Mouse (Mus musculus): ENCODE data around the gene Dnaja4.

The Dnaja4 gene

GRCm38 (mm10) chr9:54699345-54700173 is 886 bp downstream of the Dnaja4 start:
- no peak for DNase-seq (ENCODE audit: extremely low spot score, low read depth, low spot score)

- DNase-seq (ENCODE audit: extremely low spot score, low read depth, low spot score), result no peak
Measured at GRCm38 (mm10) chr9:54700174-54700475, 1.5 kb downstream of the Dnaja4 start.

GRCm38 (mm10) chr9:54700746-54701145 is 2.1 kb downstream of the Dnaja4 start:
- no peak for DNase-seq (ENCODE audit: extremely low spot score, low read depth, low spot score)

GRCm38 (mm10) chr9:54702581-54702980 is 3.9 kb downstream of the Dnaja4 start:
- DNase-seq (ENCODE audit: extremely low spot score, low read depth, low spot score), result no peak

GRCm38 (mm10) chr9:54704361-54704760 is 5.7 kb downstream of the Dnaja4 start:
- DNase-seq (ENCODE audit: extremely low spot score, low read depth, low spot score), result no peak

DNA sequence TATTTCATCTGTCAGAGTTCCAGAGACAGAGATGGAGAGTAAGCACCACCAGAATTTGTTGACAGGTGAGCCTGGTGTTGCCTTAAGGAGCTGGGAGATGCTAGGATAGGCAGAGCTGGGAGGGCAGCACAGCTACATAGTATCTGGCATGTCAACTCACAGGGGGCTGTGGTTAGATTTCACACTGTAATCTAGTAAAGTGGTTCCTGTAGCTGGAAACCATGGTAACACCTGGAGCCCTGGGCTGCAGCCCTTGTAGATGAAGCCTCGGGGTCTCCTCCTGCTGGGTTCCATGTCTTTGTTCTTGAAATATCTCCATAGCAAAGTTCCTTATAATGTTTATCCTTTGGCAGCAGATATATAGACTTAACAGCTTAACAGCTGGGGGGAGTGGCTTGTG is 6.9 kb downstream of the Dnaja4 start:
- DNase-seq (ENCODE audit: extremely low spot score, low read depth, low spot score), result no peak

DNA sequence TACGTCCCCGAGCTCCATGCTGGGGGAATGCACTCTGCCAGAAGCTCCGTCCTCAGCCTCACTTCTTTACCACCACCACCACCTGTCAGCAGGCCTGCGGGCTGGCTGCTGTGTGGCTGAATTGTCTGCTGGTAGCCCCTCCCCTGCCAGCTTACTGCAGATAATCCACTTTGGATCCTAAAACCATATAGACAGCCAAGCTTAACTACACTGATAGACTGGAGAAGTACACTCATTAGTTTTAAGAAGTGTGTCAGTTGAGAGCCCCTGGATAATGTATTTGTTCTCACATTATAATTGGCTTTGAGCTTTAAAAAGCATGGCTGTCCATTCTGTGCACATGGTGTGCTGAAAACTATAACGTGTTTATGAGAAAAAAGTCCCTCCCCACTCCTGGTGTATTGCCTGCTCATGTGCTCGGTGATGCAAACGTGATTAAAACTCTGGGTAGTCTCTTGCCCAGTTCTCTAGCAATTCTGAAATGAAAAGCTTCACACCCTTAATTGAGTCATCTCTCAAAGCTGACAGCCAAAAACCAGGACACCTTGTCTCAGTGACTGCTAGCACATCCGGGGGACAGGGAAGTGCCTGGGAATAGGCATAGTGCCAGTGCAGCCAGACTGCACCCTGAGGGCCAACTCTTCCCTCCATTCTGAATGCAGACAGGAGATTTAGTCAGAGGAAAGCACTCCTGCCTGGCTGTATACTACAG is 8.8 kb downstream of the Dnaja4 start:
- no peak for DNase-seq (ENCODE audit: extremely low spot score, low read depth, low spot score)

DNA sequence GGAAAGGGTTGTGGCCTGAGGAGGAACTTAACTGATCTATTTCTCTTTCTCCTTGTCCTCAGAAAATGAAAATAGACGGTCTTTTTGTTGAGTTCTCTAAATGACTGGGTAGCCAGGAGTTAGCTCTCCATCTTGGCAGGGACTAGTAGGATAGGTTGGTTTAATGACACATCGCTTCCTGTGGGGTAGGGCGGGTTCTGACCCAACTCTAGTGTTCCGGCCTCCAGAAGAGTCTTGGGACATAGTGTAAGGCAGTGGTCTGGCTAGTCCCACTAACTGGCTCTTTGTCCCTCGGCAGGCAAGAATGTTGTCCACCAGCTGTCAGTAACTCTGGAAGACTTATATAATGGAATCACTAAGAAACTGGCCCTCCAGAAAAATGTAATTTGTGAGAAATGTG is 9.4 kb downstream of the Dnaja4 start:
- DNase-seq (ENCODE audit: extremely low spot score, low read depth, low spot score), result no peak

DNA sequence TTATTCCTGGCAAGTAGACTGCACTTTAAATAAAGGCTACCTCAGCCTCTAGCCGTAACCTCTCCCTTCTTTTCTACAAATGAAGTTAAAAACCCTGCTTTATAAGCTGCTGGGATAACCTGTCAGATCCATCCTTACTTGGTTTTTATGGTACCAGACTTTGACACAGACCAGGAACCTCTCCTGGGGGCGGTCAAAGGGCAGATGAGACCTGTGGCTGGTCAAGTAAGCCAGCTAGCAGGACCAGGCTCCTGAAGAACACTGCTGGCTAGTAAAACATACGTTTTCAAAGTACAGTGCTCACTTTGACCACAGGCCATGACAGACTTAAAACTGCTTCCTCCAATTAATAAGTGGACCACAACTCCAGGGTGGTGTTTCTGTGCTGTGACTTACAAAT is 17.1 kb downstream of the Dnaja4 start:
- DNase-seq (ENCODE audit: extremely low spot score, low read depth, low spot score), result no peak

DNA sequence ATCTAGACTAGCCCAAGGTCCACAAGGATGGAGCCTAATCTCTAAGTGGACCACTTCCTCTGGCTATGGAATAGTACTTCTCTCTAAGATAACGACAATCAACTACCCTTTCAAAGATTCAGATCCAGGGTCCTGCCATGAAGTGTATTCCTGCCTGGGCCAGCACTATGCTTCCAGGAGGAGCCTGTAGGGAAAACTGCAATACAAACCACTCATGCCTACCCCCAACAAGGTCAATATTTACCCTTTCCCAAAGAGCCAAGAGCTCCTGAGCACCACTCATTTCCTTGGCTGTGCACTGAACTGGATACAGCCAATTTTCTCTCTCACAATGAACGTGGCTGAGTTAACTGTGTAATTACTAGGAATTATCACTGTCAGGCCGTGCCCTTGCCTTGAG is 18.9 kb downstream of the Dnaja4 start:
- DNase-seq (ENCODE audit: extremely low spot score, low read depth, low spot score), result no peak

DNA sequence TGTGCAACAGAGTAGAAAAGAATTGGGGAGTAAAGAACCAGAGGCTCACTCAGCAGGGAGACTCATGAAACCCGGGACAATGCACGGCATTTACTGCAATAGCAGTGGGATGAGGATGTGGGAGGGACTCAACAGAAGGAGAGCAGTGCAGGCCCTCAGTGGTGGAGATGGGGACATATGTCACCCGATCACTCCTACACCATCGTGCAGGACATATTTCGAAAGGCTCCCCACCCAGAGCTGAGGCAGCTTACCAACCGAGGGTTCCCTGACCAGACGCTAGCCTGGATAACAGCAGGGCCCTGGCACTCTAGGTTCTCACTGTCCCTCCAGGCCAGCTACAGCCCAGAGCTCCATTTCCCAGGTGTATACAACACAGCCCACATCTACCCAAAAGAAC is 23.5 kb downstream of the Dnaja4 start:
- DNase-seq (ENCODE audit: extremely low spot score, low read depth, low spot score), result no peak

GRCm38 (mm10) chr9:54722596-54722995 is 23.9 kb downstream of the Dnaja4 start:
- no peak for DNase-seq (ENCODE audit: extremely low spot score, low read depth, low spot score)

DNA sequence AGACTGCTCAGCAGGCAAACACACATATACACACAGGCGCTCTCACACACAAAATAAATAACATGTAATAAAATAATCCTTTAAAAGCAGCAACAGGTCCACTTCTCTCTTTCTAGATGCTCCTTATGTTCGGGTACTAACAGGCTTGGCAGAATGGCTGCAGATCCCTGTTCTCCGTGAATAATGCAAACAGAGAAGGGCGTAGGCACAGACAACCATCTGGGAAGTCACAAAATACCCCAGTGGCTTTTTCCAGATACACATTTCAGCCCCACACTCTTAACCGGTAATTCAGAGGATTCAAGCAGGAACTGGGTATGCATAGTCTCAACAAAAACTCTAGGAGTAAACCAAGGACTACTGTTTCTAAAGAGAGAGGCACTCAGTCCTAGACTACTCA is 27.6 kb downstream of the Dnaja4 start:
- no peak for DNase-seq (ENCODE audit: extremely low spot score, low read depth, low spot score)

GRCm38 (mm10) chr9:54732122-54732521 is 33.4 kb downstream of the Dnaja4 start:
- no peak for DNase-seq (ENCODE audit: extremely low spot score, low read depth, low spot score)

DNA sequence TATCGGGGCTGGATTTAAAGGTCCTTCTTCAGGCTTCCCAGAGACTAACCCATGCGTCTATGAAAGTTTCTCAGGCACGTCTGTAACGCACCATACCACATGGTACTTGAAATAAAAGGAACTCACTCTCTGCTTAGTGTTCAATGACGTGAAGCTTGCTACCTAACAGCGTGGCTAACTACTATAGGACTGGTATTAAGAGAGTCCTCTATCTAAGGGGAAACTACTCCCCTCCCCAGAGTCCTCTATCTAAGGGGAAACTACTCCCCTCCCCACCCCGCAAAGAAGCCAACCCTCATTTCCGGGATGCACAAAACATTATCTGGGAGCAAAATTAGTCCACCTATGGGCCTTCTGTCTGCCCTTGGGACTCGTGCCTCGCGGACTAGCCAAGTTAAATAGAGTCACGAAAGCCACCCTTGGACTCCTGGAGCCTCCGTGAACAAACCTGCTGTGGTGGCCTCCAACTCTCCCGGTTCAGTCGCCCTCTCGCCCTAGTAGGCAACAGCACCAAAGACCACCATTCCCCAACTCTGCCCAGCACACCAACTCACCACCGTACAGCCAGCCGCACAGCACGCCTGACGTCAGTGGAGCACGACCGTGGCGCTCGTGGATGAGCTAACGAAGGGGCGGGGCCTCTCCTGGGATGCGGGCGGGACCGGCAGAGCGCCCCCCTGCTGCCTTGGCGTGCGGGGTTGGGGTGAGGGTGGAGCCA is 35.4 kb downstream of the Dnaja4 start, which contains the start of gene Wdr61:
Wdr61 (minus strand) TSS at position 599 of the 718 bp plus-strand sequence.
- peak; percentile 69 for DNase-seq (ENCODE audit: extremely low spot score, low read depth, low spot score)

DNA sequence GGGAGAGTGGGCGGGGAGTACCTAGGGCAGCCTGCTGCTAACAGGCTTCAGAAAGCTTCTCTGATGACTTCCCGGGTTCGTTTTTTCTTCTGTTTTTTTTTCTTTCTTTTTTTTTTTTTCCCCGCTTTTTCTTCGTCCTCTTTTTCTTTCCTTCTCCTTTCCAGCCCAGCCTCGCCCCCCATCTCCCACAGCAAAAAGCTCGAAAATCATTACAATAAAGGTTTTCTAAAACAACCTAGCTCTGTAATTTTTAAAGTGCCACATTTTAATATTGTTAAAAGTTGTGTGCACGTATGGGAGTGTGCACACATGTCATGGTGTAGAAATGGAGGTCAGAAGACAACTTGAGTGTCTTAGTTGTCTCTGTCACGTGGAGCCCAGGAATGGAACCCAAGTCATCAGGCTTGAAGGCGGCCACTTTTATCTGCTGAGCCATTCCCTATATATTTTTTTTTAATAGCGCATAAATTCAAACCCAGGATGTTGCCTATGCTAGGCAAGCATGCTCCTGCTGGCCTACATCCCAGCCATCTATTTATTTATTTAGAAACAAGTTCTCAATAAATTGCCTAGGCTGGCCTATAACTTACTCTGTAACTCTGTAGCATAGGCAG is 36.1 kb downstream of the Dnaja4 start:
- DNase-seq (ENCODE audit: extremely low spot score, low read depth, low spot score), result no peak

DNA sequence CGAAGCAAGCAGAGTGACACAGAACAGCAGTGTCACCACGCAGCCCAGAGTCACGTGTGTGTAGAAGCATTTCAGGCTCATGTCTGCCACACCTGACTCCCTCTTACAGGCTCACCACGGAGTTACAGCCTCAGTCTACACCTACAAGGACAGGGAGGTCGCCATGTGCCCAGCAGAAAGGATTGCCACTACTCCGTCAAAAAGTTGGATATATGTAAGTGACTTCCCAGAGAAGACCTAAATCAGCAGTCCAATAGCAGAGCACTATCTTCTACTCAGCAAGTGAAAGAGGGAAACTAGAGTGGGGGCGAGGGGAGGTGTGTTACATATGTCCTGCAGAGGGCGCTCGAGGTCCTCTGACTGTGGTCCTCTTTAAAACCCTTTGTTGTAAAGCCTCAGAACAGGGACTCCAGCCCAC is 37.6 kb downstream of the Dnaja4 start:
- DNase-seq (ENCODE audit: extremely low spot score, low read depth, low spot score), result peak; percentile 86

DNA sequence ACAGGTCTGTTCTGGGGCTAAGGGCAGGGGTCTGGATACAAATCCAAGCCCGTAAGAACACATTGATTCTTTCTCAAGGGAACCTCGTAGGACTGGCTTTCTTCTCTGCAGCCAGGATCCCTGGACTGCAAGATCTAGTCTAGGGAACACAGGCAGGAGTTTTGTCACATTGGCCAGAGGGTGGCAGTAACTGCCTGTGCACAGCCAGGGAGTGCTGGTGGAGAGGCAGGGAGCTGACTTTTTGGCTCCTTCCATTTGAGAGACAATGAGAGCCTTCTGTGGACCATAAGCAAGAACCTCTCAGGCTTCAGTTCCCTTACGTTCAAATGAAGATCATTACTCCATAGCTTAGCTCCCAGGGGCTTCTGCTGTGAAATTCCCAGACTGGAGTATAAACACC is 39.7 kb downstream of the Dnaja4 start:
- no peak for DNase-seq (ENCODE audit: extremely low spot score, low read depth, low spot score)

DNA sequence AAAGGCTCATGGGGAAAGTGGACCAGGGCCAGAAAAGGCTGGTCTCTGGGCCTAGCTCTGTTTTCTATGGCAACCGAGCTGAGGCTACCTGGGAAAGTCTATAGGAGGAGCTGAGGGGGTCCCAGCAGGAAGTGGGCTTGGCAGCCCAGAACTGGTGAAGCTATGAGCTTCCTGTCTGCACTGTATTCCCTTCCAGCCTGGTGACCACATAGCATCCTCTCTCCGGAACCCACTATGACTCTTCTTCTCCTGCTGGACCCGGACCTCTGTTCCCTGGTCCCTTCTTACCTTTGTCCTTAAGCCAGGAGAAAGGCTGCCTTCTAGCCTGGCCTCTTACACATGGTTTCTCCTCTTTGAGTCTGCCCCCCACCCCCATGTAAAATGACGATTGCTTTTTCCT is 45.2 kb downstream of the Dnaja4 start:
- no peak for DNase-seq (ENCODE audit: extremely low spot score, low read depth, low spot score)

- DNase-seq (ENCODE audit: extremely low spot score, low read depth, low spot score), result no peak
Measured at GRCm38 (mm10) chr9:54745740-54746370, 47.2 kb downstream of the Dnaja4 start.
